Mouse (Mus musculus) left cerebral cortex, adult 18-20 months (tissue): ENCODE measurements around the gene Bbs1. TPM values are rescaled to one million over a fixed set of nuclear protein-coding genes. Genes with fewer than 3 reads are reported as not detected.
"Not testable (repeated sequence)": the region's sequence is repeated elsewhere in the genome, so short reads cannot be mapped to it uniquely, and the experiment has no call there.

Source experiments
- DNase-seq, 2 experiments: peaks; one replicate each; pipeline ENCODE4 v3.0.0; 2021 to 2022; ENCODE audit warnings: low spot score in 2 of 2, mixed read lengths in 1 of 2
- total RNA-seq, 2 experiments: library from RNA; stranded (reverse); gene quantifications; 2 replicates each; pipeline ENCODE4 v1.2.3; 2021

Gene Bbs1
- total RNA-seq, 2 experiments from 2014 or later: 34.8 to 44.6 TPM

- DNase-seq: no peak
Observed at GRCm38 (mm10) chr19:4891798-4892197, 14.6 kb downstream of the Bbs1 start.

GRCm38 (mm10) chr19:4889791-4890190, 16.6 kb downstream of the Bbs1 start:
- DNase-seq: no peak

DNA sequence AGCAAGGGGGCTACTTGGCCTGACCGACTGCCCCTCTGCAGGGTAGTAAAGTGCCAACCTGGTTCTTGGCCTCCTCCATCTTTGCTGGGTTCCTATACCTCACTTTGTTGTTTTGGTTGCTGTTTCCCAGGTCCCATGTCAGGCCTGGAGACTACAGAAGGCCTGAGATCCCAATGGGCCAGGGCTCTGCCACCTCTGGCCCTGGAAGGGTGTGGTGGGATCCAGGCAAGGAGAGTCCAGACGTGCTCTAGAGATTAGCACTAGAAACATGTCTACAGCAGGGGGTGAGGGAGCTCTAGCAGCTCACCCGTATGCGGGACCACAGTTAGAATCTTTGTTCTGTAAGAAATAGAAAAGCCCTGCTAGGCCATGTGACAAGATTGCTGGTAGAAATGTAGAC, 22.5 kb downstream of the Bbs1 start:
- no peak for DNase-seq

DNA sequence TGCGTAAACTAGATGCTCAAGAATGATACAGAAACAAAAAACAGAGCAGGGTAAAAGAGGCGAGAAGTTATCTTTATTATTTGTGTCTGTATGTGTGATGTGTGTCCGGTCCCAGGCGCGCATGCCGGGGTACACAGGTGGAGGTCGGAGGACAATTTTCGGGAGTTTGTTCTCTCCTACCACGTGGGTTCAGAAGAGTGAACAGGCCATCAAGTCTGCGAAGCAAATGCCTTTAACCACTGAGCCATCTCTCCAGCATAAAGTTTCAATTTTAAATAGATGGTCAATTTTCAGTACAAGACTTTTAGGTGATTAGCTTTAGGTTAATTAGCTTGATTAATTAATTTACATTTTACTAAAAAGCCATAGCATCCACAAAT, 27.1 kb downstream of the Bbs1 start:
- no peak for DNase-seq

- DNase-seq: peak; percentile 96
Observed at GRCm38 (mm10) chr19:4878405-4879323, 27.8 kb downstream of the Bbs1 start, which contains the start of gene Zdhhc24. Gene Zdhhc24, plus strand, starts transcription at chr19:4878668.

- DNase-seq: no peak
Observed at GRCm38 (mm10) chr19:4877785-4878184, 28.6 kb downstream of the Bbs1 start, which contains the start of gene Actn3. Gene Actn3, minus strand, starts transcription at chr19:4877909.

GRCm38 (mm10) chr19:4876755-4877154, 29.7 kb downstream of the Bbs1 start:
- DNase-seq: no peak

DNA sequence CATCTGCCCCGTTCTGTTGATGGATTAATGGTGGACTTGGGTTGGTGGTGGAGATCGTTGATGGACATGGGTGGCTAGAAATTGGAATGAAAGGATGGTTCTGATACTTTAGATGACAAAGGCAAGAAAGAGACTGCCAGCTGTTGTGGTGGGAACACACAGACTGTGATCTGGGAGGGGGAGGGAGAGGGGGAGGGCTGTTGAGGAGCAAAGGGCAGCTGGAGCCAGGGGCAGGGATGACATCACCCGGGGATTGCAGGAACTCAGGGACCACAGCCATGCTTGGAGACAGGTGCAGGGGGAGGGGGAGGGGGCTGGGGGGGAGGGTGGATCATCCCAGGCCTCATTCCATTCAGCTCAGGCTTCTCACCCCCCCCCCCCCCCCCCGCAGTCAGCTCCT, 30.2 kb downstream of the Bbs1 start:
- no peak for DNase-seq

DNA sequence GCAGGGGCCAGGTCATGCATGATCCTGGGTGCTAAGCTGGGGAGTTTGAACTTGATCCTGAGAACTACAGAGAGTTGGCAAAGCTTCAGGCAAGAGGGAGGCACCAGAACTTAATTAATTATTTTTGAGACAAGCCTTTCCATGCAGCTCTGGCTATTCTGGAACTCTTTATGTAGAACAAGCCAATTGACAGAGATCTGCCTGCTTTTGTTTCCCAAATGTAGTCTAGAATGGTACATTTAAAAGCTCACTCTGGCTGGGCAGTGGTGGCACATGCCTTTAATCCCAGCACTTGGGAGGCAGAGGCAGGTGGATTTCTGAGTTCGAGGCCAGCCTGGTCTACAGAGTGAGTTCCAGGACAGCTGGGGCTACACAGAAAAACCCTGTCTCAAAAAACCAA, 31.8 kb downstream of the Bbs1 start:
- not testable (repeated sequence) for DNase-seq

- DNase-seq: no peak
Observed at GRCm38 (mm10) chr19:4865147-4865546, 41.3 kb downstream of the Bbs1 start.

DNA sequence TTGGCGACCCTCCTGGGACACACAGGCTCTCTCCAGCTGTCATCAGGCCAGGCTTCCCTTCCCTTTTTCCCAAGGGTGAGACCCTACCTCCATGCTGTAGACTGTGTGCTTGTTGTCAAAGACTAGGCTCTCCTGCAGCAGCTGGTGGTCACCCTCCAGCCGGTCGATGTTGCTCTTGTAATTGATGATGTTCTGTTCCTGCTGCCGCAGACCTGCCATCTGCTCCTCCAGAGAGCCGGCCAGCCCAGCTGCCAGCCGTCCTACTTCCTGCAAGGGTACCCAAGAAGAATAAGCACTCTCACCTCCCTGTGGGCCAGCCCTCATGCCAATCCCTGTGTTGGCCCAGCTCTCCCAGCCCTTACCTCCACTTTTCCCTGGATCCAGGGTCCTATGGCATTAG, 43.4 kb downstream of the Bbs1 start:
- DNase-seq: no peak

DNA sequence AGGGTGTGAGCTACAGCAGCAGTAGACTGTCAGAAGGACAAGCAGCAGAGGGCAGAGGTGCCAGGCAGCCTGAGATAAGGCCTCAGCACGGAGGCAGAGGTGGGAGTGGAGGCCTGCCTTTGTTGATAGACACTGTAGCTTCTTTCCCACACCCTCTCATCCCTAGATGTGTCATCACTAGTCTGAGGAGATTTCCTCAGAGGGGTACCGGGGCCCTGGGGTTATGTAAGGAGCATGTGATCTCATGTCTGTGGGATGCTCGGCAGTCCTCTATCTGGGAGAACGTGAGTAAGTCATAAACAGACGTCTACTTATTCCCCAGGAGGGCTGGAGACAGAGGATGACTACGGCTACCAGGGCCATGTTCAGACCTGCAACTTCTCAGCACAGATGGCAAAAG, 47.3 kb downstream of the Bbs1 start:
- peak; percentile 19 to 30 for DNase-seq

GRCm38 (mm10) chr19:4855951-4856350, 50.5 kb downstream of the Bbs1 start:
- no peak for DNase-seq

- no peak for DNase-seq
Observed at GRCm38 (mm10) chr19:4855470-4855820, 51.0 kb downstream of the Bbs1 start.

GRCm38 (mm10) chr19:4854552-4855469, 51.6 kb downstream of the Bbs1 start, which contains the start of gene Ctsf:
Gene Ctsf, plus strand, starts transcription at chr19:4855130.
- peak; percentile 91 for DNase-seq

- no peak for DNase-seq
Observed at GRCm38 (mm10) chr19:4850281-4850680, 56.1 kb downstream of the Bbs1 start.

DNA sequence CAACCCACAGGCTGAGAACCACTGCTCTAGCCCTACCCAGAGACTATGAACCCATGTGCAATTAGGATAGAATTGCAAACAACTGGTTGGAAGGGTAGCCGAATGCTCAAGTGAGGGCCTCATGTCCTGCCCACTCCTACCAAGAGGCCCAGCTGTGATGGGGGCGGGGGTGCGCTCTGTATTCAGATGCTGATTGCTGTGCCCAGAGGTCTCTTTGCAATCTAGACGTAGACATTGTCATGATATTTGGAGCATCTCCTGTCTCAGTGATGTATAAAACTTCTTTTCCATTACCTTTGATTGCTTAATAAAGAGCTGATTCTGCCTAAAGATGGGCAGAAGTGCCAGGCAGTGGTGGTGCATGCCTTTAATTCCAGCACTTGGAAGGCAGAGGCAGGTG, 56.6 kb downstream of the Bbs1 start:
- no peak for DNase-seq

- no peak for DNase-seq
Observed at GRCm38 (mm10) chr19:4847490-4847889, 58.9 kb downstream of the Bbs1 start.

- no peak for DNase-seq
Observed at GRCm38 (mm10) chr19:4845846-4846245, 60.6 kb downstream of the Bbs1 start.

DNA sequence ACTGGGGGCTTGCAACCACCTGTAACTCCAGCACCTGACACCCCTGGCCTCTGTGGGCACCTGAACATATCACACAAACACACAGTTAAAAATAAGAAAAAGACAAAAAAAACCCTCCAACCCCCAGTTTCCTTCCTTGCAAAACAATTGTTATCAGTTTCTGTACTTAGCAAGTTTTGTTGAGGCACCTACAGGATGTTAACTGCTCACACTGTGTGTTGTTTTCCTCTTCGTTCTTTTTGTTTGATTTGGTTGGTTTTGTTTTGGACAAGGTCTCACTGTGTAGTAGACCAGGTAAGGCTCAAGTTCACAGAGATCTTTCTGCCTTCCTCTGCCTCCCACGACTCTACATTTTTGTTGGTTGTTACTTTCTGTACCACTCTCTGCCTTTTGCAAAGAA, 63.8 kb downstream of the Bbs1 start:
- no peak for DNase-seq

- no peak for DNase-seq
Observed at GRCm38 (mm10) chr19:4840848-4841247, 65.6 kb downstream of the Bbs1 start.

DNA sequence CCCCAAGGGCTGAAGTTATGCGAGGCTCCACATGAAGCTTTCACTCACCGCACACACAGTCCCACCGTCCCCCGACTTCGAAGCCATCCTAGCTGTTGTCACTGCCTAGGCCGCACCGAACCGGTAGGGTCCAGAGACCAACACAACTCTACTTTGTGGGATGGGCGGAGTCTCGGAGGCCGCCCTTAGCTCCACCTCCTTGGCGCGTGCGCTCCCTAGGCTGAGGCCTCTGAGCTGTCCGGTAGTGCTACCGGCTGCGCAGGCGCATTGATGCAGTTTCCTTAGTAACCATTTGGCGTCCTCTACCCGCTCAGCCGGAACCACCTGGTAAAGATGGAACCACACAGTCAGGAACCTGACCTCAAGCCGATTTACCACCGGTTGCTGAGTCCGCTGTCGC, 67.3 kb downstream of the Bbs1 start, which contains the start of the genes Ccs and Ccdc87:
Gene Ccs, minus strand, starts transcription at position 184 of the 400 bp plus-strand sequence.
Gene Ccdc87, plus strand, starts transcription at position 218 of the 400 bp plus-strand sequence.
- peak; percentile 97 for DNase-seq
